Mouse (Mus musculus) C2C12 (cell line): ENCODE results near the gene Gfpt2.
"Not testable (repeated sequence)": the region's sequence is repeated elsewhere in the genome, so short reads cannot be mapped to it uniquely, and the experiment has no call there.

Experiments
- CTCF ChIP-seq: IDR thresholded peaks from one replicate; pipeline ENCODE4 v1.5.1; 2011; ENCODE audit not compliant: control insufficient read depth, insufficient read depth, insufficient read length
- MAX ChIP-seq: IDR thresholded peaks from one replicate; pipeline ENCODE4 v1.6.1; 2011; ENCODE audit warnings: mild to moderate bottlenecking, control low read depth
- MYOD1 ChIP-seq: IDR thresholded peaks from one replicate; pipeline ENCODE4 v1.6.1; 2011; ENCODE audit warnings: low read depth; ENCODE audit not compliant: control insufficient read depth, insufficient read length
- USF1 ChIP-seq: IDR thresholded peaks from one replicate; pipeline ENCODE4 v1.6.1; 2011; ENCODE audit warnings: low read depth, mild to moderate bottlenecking, control low read depth, moderate library complexity

DNA sequence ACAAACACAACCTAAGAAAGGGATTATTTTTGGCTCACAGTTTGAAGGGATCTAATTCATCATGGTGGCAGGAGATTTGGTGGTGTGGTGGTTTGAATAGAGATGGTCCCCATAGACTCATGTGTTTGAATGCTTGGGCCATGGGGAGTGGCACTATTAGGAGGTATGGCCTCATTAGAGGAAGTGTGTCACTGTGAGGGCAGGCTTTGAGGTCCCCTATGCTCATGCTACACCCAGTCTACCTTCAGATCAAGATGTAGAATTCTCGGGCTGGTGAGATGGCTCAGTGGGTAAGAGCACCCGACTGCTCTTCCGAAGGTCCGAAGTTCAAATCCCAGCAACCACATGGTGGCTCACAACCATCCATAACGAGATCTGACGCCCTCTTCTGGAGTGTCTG, 26.5 kb upstream of the Gfpt2 start:
- not testable (repeated sequence) for TF ChIP-seq CTCF, MYOD1, USF1, MAX
